Mouse (Mus musculus): ENCODE measurements around the gene Cd3eap.

Cd3eap gene

DNA sequence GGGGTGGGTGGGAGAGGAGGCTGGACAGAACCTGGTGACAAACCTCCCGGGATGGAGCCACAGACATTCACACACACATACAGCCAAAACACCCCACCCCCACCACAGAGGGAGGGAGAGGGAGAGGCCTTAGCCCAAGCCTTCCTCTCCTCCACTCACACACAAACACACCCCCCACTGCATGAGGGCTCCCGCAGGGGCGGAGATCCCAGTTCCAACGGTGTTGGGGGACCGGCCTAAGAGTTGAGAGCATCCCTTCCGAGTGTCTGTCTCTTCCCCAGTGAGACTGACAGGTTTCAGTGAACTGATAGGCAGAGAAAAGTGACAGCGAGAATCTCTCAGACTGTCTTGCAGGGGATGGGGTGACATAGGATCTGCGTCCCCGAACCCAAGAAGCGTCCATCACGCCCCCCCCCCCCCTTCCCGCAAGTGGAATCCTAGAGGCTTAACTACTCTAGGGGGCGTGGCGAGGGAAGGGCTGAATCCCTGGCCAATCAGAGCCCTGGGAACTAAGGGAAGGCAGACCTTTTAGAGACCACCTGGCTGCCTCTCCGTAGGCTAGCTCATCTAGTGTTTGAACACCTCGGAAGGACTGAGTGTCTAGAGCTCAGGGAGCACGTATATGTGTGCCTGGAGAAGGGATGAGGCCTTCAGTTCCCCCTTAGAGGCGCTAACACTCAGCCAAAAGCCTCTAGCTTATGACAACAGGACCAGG lies 51.4 kb downstream of the Cd3eap start:
- peak; percentile 57 to 75 for DNase-seq (ENCODE audit: low spot score in 2 of 2)

DNA sequence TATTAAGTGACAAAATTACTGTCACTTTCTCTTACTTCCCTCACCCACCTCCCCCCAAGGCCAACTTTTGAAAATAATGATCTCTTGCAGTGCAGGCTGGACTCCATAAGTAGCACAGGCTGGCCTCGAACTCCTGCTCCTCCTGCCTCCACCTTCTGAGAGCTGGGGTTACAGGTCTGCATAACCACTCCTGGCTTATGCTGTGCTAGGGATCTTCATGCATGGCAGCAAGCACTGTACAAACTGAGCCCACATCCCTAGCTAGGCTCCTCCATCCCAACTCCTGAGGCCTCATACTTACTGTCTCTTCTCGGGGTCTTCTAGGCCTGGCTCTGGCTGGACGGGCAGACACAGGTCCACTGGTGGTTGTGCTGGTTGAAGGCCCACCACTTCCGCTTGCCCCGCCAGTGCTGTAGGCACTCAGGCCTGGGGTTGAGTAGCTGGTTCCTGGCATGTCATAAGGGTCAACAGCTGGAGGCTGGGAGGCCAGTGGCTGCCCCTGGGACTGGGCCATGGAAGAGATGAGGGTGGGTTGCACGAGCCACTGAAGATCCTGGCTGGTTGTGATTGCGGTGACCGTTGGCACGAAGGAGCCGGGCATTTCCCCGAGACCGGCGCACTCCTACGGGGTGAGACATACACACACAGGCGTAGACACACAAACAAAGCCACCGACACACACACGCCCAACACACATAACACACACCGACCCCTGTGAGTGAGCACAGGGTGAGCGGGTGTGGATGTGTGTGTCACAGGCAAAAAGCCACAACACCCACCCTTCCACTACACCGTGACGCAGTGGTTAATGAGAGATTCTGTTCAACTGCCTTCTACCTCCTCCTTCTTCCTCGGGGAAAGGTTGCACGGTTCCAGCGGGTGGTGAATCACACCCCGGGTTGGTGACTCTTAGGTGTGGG lies 52.2 kb downstream of the Cd3eap start:
- no peak for DNase-seq (ENCODE audit: low spot score in 2 of 2)

Data from frontal cortex, postnatal 36 days (tissue).